Mouse (Mus musculus): Measurements from ENCODE around the gene Zfp853.

The Zfp853 gene

DNA sequence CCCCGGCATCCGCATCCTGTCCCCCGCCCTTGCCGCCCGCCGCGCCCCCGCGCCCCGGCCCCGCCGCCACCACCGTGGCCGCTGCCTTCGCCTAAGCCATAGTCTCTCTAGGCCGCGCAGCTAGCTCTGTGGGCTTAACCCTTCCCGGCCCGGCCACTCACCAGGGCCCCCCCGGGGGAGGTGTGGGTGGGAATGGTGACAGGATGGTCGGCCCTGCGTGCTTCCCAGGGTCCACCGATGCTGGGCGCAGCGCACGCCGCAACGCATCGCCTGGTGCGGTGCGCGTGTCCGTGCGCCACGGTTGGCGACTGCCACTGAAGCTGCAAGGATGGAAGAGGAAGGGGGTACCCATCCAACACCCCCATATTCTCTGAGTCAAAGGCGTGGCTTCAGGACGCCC is at the start of gene Zfp853:
Gene Zfp853, minus strand, starts transcription at position 220 of the 400 bp plus-strand sequence.
- no peak for DNase-seq

DNA sequence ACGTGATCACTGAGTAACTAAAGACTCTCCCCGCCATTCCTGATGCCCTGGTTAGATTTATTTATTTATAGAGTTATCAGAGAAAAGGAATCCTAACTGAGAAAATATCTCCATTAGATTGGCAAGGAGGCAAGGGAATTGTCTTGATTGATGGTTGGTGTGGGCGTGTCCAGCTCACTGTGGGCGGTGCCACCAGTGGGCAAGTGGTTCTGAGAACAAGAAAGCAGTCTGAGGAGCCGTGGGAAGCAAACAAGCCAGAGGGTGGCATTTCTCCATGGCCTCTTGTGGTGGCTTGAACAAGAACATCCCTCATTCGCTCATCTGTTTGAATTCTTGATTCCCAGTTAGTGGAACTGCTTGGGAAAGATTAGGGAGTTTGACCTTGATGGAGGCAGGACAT is 46.2 kb upstream of the Zfp853 start:
- no peak for DNase-seq

DNA sequence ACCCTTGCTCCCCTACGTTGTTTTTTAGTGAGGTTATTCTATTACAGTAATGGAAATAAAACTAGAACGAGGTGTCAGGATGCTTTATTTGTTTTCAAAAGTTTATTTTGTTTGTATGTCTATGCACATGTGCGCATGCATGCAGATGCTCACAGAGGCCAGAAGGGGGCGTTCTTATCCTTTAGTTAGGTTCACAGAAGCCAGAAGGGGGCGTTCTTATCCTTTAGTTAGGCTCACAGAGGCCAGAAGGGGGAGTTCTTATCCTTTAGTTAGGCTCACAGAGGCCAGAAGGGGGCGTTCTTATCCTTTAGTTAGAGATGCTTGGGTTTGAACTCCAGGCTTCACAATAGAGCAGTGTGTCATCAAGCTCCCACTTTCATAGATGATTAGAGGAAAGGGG is 43.1 kb upstream of the Zfp853 start:
- no peak for DNase-seq

DNA sequence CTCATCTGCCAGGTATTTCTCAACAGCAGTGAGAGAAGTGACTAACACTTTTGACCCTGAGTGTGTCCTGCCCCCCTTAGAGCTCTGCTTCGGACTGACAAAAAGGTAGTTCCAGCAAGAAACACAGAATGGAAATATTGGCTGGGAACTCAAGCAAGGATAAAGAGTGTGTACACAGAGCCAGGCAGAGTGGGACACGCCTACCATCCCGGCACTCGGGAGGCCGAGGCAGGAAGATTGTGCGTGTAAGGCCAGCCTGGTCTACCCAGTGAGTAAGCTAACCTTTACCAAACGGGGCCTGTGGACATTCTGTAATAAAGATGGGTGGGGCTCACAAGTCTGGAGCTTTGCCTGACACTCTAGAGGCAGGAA is 41.7 kb upstream of the Zfp853 start:
- DNase-seq: no peak

DNA sequence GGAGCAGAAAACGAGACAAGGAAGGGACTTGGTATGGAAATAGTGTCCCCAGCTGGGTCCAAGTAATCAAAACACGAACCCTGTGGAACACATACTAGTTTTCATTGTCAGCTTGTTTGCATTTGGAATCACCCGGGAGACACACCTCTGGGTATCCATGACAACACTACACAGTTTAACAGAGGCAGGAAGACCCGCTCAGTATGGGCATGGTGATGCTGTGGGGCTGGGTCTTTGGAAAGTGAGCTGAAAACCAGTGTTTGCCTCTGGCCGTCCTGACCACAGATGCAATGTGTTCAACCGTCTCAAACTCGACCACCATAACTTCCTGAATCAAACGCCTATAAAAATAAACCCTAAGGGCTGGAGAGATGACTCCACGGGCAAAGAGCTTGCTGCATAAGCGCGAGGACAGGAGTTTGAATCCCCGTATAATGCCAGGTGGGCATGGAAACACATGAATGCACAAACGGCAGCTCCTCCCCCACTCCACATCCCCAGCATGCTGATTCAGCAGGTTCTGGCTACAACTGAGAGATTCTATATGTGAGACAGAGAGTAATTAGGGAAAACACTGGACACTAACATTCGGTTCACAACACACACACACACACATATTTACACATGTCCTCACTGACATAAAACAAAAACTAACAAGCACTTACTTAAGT is 41.1 kb upstream of the Zfp853 start:
- DNase-seq: no peak

DNA sequence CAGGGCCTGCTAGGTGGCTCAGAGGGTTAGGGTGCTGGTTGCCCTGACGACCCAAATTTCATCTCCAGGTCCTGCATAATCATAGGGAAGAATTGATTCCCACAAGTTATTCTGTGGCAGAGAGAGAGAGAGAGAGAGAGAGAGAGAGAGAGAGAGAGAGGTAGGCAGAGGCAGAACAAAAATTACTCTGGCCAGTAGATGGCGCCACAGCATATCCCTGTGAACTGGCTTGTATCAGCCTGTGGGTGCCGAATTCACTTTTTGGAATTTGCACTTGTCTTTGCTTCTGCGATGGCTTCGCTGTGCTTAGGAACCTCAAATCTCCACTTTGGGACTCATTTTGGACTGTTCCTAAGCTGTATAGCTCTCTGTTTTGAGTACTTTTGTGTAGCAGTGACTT is 40.4 kb upstream of the Zfp853 start:
- DNase-seq: peak; percentile 84 to 87

DNA sequence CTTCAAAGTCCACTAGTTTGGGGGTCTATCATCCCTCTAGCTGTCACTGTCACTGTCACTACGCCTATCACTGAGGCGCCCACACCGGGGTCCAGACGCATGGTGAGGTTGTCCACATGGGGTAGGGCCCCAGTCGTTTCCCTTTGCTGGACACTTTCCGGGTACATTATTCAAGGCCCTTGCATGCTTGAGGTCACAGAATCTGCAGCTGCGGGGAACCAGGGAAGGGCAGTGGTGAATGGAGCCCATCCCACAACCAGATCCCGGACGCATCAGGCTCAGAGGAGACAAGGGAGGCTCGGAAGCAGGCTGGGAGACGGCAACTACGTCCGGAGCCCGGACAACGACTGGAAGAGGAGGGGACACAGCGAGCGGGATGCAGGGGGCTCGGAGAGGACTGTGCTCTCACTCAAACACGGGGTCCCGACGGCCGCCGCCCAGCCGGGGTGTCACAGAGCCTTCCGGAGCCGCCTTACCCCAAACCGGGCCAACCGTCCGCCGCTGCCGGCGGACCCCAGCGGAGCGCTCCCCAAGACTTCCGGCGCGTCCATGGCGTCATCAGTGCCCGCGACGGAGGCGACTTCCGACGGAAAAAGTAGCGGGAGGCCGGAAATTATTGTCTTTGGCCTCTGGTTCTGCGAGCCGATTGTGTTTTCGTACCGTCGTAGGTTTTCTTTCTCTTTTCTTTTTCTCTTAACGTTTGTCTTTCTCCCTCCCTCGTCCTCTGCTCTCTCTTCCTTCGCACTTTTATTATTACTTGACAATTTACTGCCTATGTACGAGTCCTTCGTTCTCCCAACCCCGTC is 35.5 kb upstream of the Zfp853 start, which contains the start of gene Zdhhc4:
Gene Zdhhc4, minus strand, starts transcription at position 567 of the 806 bp plus-strand sequence.
- DNase-seq: peak; percentile 95 to 96

DNA sequence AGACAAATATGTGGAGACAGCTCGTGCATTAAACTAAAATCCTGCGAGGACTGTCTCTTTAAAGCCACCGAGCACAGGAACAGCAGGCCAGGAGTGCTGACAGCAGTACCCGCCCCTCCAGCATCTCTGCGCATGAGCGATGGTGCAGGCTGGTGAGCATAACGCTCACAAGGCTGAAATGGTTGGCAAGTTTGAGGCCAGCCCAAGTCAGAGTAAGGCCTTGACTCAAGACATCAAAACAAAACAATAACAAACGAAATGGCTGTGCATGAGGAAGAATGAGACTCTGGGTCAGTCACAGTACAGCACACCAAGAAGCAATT is 23.8 kb upstream of the Zfp853 start:
- no peak for DNase-seq

DNA sequence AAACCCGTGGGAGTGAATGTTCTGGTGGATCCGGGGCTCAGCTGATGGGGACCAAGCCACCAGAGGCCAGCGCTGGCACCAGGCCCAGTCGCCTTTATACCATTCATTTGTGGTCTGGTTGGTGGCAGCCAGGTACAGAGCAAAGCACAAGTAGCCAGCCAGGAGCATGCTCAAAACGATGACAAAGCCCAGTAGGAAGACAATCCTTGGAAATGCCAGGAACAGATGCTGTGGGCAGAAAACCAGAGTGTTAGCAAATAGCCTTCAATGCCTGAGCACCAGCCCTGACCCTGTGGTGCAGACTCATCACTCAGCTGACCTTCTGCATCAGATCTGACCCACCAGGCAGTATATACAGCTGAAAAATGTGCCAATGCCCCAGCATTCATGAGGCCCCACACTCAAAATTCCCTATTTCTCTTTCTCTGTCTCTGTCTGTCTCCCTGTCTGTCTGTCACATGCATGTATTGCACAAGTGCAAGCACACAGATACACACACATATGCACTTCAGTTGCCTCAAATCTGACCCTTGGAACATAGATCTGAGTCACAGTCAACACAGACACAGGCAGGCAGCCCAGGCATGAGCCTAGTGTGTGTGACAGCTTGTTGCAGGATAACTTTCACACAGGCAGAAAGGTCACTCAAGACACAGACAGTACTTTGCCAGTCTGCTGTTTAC is 23.3 kb upstream of the Zfp853 start:
- DNase-seq: no peak

DNA sequence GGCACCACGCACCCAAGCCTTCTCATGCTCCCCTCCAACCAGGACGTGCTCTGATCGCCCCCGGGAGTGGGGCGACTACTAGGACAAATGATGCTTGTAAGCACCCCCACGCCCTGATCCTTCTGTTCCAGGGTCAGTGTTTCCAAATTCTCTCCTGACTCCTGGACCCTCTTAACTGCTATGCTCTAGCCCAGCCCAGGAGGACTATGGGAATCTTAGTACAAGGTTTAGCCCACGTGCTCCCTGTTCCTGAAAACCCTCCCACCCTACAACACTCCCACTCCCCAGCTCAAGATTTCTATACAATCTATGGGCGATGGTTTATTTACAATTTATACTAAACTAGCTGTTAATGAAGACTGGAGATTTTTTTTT is 22.1 kb upstream of the Zfp853 start:
- no peak for DNase-seq

DNA sequence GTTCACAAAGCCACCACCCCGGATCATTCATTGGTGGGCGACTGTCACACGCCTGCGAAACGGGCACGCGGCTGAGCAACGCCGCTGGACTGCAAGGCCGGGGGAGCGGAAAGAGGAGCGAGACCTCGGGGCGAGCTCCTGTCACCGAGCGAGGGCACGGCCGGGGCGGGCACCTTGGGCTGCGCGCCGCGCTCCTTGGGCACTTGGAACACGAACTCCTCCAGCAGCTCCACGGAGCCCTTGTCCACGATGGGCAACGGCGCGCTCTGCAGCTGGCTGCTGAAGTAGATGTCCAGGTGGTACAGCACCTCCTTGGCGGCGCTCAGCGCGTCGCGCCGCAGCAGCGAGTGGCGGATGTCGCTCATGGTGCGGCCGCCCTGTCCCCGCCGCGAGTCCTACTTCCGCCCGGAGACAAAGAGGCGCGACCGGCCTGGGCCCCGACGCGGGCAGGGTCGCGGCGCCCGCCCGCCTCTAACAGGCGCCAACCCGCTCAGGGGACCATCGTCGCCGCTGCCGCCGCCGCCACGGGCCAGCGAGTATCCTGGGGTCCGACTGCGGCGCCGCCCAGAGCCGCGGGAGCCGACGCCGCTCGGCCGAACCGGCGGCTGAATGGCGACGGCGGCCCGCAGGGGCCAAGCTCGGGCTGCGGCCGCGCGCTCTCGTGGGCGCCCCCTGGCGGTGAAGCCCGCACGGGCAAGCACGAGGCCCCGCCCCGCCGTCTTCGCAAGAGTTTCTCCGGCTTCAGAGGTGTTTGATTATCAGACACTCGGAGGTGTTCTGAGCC is 21.5 kb upstream of the Zfp853 start, which contains the start of gene E130309D02Rik:
Gene E130309D02Rik, minus strand, starts transcription at position 631 of the 784 bp plus-strand sequence.
- DNase-seq: peak; percentile 96 to 97

DNA sequence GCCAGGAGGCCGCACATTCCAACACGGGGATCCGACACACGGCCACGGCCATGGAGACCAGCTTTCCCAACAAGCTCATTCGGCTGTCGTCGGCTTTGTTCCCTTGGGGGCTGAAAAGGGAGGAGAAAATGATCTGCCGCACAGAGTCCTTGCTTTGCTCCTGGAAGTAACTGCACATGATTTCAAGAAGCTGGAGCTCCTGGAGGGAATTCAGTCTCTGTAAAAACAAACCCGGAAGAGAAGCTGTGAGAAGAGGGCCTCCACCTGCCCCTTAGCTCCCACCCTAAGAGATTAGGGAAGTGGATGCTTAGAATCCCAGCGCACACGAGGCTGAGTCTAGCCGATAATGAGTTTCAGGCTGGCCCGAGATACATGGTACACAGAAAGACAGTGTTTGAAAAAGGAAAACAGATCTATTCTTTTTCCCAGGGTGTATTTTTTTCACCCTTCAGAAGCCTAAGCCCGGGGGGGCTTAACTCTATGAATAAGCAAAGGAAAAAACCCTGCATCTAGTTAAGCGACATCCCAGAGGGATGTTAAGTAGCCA is 20.8 kb upstream of the Zfp853 start:
- DNase-seq: no peak

DNA sequence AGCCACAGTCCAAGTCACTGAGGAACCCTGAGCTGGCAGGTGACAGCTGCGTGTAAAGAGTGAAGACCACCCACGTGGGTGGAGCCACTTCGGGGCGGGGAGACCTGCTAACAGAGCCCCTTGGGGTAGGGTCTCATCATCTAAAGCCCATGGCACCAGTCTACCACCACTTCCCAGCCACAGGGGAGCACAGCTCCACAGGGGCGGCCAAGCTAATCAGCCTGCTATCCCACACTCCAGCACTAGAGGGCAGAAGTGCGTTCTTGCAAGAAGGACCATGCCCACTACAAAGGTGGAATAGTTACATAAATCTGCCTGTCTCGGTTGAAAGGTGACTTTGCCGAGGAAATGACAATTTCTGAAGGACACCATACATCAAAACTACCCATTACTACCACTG is 18.5 kb upstream of the Zfp853 start:
- peak; percentile 90 for DNase-seq

DNA sequence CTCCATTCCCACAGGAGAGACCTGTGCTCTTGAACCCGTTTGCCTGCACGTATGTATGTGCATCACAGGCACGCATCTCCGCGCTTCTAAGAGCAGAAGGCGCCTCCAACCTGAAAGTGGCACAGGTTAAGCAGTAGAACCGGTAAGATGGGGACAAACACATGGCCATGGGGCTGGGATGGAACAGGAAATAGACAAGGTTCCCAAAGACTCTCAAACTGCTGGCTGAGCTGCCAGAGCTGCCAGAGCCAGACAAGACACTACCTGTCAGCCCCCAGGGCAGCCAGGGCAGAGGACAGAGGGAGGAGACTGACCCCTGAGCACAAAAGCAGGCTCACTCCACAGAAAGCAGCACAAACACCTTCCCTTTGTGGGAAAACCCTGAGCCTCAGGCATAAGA is 16.5 kb upstream of the Zfp853 start:
- no peak for DNase-seq

DNA sequence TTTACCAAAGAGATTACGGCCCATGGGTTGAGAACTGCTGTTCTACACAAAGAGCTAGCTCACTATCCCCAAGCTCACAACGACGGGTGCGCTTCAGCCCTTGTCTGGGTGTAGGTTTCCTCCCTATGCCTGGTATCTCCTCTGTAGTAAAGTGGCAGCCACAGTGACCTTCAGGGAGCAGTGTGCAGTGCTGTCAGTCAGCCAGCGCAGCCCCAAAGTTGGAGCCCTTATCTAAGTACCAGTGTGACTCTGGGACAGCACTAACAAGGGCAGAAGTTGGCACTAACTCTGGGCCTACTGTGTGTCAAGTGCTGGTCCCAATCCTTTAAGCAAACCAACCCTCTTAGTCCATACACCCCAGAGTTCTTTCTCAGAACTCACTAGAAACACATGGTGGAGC is 15.4 kb upstream of the Zfp853 start:
- no peak for DNase-seq

DNA sequence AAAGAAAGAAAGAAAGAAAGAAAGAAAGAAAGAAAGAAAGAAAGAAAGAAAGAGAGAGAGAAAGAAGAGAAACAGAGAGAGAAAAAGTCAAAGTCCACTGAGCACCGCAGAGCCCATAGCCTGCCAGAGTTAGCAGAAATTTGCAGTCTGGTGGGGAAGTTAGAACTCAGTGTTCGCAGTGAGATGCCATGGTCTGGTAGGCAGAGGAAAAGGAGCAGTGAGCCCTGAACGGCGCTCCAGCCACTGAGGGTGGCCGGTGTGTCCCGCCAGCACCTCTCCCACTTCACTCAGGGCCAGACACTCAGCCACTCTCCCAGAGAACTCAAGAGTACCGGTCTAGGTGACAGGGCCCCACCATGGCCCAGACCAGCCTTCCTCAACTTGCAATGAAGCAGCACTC is 10.8 kb upstream of the Zfp853 start:
- DNase-seq: no peak

DNA sequence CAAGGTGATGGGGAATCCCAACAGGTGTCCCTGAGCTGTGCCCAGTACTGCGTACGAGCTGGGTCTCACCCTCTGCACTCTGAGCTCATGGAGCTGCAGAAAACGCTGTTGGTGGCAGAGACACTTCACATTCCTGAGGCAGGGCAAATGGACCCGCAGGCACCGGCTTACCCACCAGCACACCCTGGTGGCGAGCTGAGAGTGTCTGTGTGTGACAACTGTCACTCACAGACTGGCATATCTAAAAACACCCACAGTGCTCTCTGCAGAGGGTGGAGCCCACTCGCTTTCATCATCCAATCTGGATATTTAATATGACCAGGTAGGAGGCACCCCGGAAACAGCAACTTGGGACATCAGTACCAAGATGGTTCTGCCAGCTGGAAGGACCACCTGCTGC is 7.9 kb upstream of the Zfp853 start:
- DNase-seq: no peak

DNA sequence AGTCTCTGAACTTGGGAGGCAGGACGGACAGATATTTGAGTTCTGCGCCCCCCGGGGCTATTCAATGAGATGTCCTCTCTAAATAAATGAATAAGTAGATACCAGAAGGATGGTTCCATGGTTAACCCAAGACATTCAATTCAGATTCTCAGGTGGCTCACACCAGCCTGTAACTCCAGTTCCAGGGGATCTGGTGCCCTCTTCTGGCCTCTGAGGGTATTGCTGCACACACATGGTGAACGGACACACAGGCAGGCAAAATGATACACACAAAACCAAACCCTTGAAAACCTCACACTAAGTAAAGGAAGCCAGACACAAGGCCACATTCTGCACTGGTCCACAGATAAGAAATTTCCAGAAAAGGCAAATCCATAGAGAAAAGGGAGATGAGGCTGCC is 6.3 kb upstream of the Zfp853 start:
- peak; percentile 73 to 74 for DNase-seq

DNA sequence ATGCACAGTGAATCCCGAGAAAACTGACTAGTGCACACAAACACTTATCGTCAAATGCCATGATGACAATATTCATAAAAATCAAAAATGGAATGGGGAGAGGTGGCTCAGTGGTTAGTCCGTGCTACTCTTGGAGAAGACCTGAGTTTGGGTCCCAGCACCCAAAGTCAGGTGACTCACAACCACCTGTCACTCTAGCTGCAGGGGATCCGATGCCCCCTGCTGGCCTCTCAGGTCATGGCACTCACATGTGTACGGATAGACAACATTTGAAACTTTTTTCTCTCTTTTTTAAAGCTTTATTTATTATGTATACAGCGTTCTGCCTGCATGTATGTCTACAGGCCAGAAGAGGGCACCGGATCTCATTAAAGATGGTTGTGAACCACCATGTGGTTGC is 5.0 kb upstream of the Zfp853 start:
- DNase-seq: peak; percentile 32 to 39

DNA sequence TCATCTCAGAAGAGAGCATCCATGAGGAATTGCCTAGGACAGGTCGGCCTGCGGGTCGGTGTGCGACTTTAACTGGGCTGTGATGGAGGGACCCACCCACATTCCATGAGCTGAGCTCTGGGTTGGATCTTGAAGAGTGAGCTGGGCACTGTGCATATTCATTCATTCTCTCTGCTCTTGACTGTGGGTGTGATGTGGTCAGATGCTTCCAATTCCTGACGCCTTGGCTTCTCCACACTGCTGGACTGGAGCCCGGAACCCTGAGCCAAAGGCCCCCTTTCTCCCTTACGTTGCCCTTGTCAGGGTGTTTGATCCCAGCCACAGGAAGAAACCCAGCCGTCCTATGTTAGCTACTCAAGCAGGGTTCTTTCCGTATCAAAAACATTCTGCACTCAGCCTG is 4.6 kb upstream of the Zfp853 start:
- DNase-seq: no peak

DNA sequence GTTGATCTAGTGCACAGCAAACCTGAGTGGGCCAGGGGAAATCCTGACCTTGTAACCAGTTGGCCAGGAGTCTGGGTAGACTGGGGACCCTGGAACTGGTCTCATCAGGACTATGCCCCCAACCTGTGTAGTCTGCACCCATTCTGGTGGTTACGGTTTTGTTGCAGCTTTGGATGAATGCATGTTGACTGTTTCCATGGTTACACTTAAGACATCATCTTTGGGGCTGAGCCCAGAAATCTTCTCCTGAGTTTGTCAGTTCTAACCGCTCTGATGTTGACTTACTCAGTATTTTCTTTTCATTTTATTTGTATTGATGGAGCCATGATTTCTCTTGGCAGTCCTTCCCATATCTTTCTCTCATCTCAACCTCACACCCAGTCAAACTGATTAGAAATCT is 1.9 kb upstream of the Zfp853 start:
- no peak for DNase-seq

DNA sequence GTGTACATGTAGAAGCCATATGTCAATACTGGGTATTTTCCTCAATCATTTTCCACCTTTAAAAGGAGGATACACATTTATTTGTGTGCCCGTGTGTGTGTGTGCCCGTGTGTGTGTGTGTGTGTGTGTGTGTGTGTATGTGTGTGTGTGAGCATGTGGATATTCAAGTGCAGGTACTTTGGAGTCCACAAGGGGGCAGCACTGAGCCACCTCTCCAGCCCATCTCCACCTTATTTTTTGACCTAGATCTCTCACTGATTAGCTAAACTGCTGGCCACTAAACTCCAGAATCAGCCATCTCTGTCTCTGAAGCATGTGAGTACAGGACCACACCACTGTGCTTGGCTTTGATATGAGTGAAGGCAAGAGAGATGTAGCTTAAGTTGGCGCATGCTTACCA is 1.4 kb upstream of the Zfp853 start:
- DNase-seq: peak; percentile 23 to 34

DNA sequence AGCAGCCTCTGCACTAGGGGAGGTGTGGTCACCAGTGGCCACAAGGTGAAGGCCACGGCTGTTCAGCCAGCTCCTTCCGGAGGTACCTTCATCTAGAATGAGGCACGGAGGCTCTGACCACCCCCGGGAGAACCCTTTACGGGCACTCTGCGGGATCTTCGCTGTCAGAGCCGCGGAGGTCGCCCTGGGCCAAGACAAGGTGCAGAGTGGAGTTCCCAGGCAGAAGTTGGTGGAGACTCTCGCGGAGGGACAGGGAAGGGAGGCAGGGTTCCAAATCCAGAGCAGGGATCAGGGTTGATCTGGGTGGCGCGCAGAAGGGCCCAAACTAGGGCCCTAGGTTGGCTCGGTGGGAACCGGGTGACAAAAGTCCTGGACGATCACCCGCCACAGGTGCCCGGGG is 544 bp downstream of the Zfp853 start:
- DNase-seq: no peak

All from B cell, adult 2 months (primary cell).